Mouse (Mus musculus) liver, postnatal 0 days (tissue): ENCODE results near the gene Vwc2l.

ENCODE experiments used
- CTCF ChIP-seq: sonication (generic); IDR thresholded peaks from 2 replicates; pipeline ENCODE4 v1.5.1; 2016; ENCODE audit warnings: antibody characterized with exemption, low read depth
- EP300 ChIP-seq: IDR thresholded peaks from 2 replicates; pipeline ENCODE4 v1.6.1; 2016; ENCODE audit warnings: antibody characterized with exemption, low read depth, mild to moderate bottlenecking

DNA sequence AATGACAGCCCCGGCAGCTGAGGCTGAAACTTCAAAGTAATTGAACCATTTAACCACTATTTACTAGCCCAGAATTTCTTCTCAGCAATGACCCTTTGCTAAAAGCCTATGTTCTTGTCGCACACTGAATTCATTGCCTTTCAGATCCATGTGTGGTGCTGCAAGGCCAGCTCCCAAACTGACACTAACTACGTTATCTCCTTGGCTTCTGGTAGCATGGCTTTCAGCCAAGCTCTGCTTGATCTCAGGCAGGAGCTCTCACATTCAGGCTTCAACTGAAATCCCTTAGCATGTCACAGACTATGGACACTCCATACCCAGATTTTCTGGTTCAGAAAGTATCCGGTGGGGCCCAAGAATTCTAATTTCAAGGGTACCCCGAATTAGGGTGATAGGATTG is 140.6 kb downstream of the Vwc2l start:
- no peak for TF ChIP-seq CTCF
- no peak for TF ChIP-seq EP300
